Mouse (Mus musculus) embryo, embryonic 11 days (tissue): Measurements from ENCODE around the gene Zhx3.

Experiments
- DNase-seq: peaks from one replicate; pipeline ENCODE4 v3.0.0-alpha.2; 2015

Gene Zhx3

DNA sequence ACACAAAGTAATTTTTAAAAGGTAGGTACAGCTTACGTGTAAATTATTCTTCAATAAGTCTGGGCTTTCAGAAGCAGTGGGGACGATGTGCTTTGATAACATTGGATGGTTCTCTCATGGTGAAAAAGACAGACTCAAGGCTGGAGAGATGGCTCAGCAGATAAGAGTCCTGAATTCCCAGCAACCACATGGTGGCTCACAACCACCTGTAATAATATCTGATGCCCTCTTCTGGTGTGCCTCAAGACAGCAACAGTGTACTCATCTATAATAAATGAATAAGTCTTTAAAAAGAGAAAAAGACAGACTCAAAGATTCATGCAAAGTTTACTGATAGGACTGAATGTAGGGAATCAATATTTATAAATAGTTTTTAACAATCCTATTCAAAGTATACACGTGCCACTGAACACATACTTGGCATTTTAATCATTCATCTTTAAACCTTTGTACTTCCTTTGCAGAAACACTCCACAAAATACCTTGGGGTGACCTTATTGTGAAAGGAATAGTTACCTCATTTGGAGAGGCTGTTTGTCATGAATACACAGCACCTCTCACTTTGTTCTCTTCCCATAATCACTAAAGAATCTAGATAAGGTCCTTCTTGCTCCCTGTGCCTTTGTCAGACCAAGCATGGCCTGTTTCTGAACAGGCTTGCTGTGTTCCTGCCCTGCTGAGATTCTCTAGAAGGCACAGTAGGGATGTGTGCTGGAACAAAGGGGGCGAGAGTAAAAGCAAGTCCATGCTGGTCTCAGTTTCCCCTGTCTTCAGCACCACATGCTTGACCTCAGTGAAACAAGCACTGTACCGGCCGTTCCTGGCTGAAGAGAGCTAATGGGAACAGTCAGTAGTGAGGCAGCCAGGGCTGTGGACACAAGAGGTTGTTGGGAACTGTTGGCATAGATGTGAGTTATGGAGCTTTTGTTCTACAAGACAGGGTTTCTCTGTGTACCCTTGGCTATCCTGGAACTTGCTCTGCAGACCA is 146.6 kb downstream of the Zhx3 start:
- DNase-seq, result no peak

DNA sequence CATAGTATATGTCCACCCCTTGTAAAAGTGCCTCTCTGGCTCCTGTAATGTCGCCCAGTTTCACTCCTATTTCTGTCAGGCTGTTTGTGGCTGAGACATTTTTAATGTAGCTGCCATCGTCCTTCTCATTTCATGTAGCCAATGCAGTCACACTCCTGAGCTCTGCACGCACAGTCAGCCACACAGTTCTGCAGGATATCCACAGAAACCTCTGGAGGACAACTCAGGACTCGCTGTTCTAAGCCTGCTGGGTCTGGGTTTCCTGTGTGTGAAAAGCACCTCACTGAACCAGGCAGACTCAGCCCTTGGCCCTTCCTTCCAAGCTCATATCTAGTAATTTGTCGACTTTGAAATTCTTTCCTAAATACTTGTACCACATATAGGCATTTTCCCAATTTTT is 148.3 kb downstream of the Zhx3 start:
- DNase-seq, result no peak

DNA sequence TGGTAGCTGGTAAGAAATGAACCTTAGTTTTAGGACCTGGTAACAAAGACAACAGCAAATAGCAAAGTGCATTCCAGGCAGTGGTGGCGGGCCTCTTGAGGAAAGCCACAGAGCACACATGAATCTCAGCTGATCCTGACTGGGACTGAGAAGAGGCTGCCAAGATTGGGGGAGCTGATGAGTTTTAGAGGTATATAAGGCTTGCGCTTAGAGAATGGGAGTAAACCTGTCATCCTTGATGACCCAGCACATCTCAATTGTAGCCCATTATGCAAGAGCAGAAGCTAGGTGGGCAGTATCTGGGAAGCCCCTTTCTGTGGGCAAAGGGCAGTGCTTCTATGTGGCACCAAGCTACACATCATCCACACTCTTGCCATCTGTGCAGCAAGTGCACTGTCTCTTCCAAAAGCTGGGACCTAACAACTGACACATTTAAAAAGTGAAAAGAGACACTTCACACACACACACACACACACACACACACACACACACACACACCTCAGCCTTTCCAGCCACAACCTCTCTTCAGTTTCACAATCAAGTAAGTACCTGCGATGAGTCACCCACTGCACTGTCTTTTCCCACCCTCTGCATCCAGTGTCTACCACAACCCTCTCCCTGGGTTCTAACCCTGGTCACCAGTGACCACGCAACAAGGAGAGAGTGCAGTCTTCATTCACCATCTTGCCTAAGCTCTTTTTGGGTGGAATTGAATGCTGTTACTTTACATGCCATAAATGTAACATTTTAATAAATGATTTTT is 149.0 kb downstream of the Zhx3 start:
- no peak for DNase-seq

GRCm38 (mm10) chr2:160722714-160723113 is 150.1 kb downstream of the Zhx3 start:
- DNase-seq, result no peak

- no peak for DNase-seq
Measured at GRCm38 (mm10) chr2:160718811-160719210, 154.0 kb downstream of the Zhx3 start.

DNA sequence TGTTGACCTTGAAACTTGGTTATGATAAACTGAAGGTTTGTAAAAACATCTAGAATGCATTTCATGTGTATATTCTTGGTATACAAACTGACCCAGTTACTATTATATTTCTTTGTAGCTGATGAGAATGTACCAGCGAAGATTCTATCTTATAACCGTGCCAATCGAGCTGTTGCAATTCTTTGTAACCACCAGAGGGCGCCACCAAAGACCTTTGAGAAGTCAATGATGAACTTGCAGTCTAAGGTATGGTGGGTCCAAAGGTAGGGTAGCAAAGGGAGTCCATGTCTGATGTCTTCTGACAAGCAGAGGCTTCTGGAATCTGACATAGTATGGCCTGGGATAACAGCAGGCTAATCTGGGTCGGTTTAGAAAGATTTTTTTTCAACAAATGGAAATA is 155.5 kb downstream of the Zhx3 start:
- DNase-seq, result peak; percentile 61

GRCm38 (mm10) chr2:160715463-160716030 is 157.3 kb downstream of the Zhx3 start:
- no peak for DNase-seq

DNA sequence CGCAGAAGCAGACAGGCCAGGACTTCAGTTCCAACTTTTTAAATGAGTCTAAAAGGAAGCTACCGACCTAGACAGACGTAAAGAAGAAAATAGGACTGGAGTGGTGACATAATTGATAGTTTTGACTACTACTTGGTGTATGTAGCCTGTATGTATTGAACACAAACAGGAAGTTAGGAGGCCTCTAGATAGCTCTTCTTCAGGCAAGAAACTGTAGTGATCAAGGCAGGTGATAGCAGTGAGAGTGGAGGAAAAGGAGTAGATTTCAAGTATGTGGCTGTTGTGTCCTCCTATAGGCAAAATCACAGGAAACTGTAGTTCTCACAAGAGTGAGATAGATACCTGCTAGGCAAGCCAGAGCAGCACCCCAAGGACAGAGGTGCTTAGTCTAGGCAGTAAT is 165.1 kb downstream of the Zhx3 start:
- no peak for DNase-seq

GRCm38 (mm10) chr2:160702824-160703223 is 170.0 kb downstream of the Zhx3 start:
- DNase-seq, result no peak

GRCm38 (mm10) chr2:160701603-160702002 is 171.2 kb downstream of the Zhx3 start:
- no peak for DNase-seq

GRCm38 (mm10) chr2:160700271-160700670 is 172.5 kb downstream of the Zhx3 start:
- DNase-seq, result no peak
